Mouse (Mus musculus) heart, embryonic 16.5 days (tissue): ENCODE measurements at regions not wholly inside any gene's neighbourhood (a gene's known extent, or its start where the extent isn't known, plus 50 kb on each side); places are given as distances from the start of the nearest gene placed in this dataset.

Experiments used
- ATAC-seq: fragments of 200-750 bp; cut with Nextera tagmentation; replicated peaks from 2 replicates; pipeline ENCODE4 v1.8.0; 2017; ENCODE audit warnings: moderate number of reproducible peaks; ENCODE audit not compliant: insufficient read depth, low FRiP score; ENCODE audit errors: extremely low read depth
- H3K27ac ChIP-seq: fragments of 300-500 bp; sonication (generic); 2 replicates; pipeline ENCODE4 v1.5.1; 2014; ENCODE audit warnings: mild to moderate bottlenecking, low read length, control low read depth, moderate library complexity
- H3K27me3 ChIP-seq: fragments of 300-500 bp; sonication (generic); 2 replicates; pipeline ENCODE4 v1.6.1; 2014; ENCODE audit warnings: low read length, mixed read lengths; ENCODE audit not compliant: control insufficient read depth, insufficient read depth
- H3K36me3 ChIP-seq: fragments of 300-500 bp; sonication (generic); 2 replicates; pipeline ENCODE4 v1.6.1; 2014; ENCODE audit not compliant: control insufficient read depth, insufficient read depth
- H3K4me1 ChIP-seq: fragments of 300-500 bp; sonication (generic); 2 replicates; pipeline ENCODE4 v1.6.1; 2014; ENCODE audit warnings: low read length, mixed read lengths; ENCODE audit not compliant: control insufficient read depth, insufficient read depth
- H3K4me2 ChIP-seq: fragments of 300-500 bp; sonication (generic); 2 replicates; pipeline ENCODE4 v1.6.1; 2014; ENCODE audit warnings: low read depth, mild to moderate bottlenecking, control low read depth, low read length
- H3K4me3 ChIP-seq: fragments of 300-500 bp; sonication (generic); 2 replicates; pipeline ENCODE4 v1.5.1; 2014; ENCODE audit warnings: mild to moderate bottlenecking, control low read depth, low read length
- H3K9ac ChIP-seq: fragments of 300-500 bp; sonication (generic); 2 replicates; pipeline ENCODE4 v1.6.1; 2014; ENCODE audit warnings: low read length, control low read depth
- H3K9me3 ChIP-seq: fragments of 300-500 bp; sonication (generic); replicated peaks from 2 replicates; pipeline ENCODE4 v1.6.1; 2016; ENCODE audit warnings: low read length; ENCODE audit not compliant: control insufficient read depth
- WGBS: fragments of 180-500 bp; shearing (Covaris S2); extraction: QIAGEN DNeasy Blood & Tissue Kit; methylation state at CpG from one replicate; pipeline ENCODE4 v1.1.7; 2014; 5-methylcytosine and 5-hydroxymethylcytosine counted together

- 89% methylated on average over 3 of the region's 3 CpGs for WGBS
- ATAC-seq, result no peak
- H3K27me3 ChIP-seq, result no peaks in the 10 kb centered on the region
- H3K4me2 ChIP-seq, result no peak overlapping the region
- H3K36me3 ChIP-seq, result no peaks in the 10 kb centered on the region
- H3K9ac ChIP-seq, result no peak overlapping the region
- no peaks in the 10 kb centered on the region for H3K4me1 ChIP-seq
- no peak overlapping the region for H3K4me3 ChIP-seq
- H3K27ac ChIP-seq, result no peak overlapping the region
- H3K9me3 ChIP-seq, result no peaks in the 10 kb centered on the region
These were observed 174.6 kb downstream of the Nrip1 start for GRCm38 (mm10) chr16:76199006-76199405.

GRCm38 (mm10) chr16:76194291-76194690 is 172.2 kb upstream of the Samsn1 start:
- Histone ChIP-seq H3K27me3 (no peaks in the 10 kb centered on the region), H3K4me1 (no peaks in the 10 kb centered on the region), H3K4me3 (no peak overlapping the region), H3K9me3 (no peaks in the 10 kb centered on the region; the same call in 1 of the 2 replicates), H3K36me3 (no peaks in the 10 kb centered on the region), H3K27ac (no peak overlapping the region), H3K9ac (no peak overlapping the region), H3K4me2 (no peak overlapping the region)
- 65% methylated on average over 2 of the region's 2 CpGs for WGBS
- ATAC-seq, result no peak

- Histone ChIP-seq H3K4me3 (no peak overlapping the region), H3K9ac (no peak overlapping the region), H3K27ac (no peak overlapping the region), H3K4me2 (no peak overlapping the region), H3K27me3 (no peaks in the 10 kb centered on the region), H3K9me3 (no peaks in the 10 kb centered on the region; the same call in 1 of the 2 replicates), H3K36me3 (no peaks in the 10 kb centered on the region), H3K4me1 (no peaks in the 10 kb centered on the region)
- 89% methylated on average over 10 of the region's 10 CpGs for WGBS
- ATAC-seq, result no peak
These were observed 169.1 kb upstream of the Samsn1 start for GRCm38 (mm10) chr16:76191135-76191534.

GRCm38 (mm10) chr16:76183556-76183955 is 161.5 kb upstream of the Samsn1 start:
- H3K27ac ChIP-seq, result no peak overlapping the region
- no peak overlapping the region for H3K4me2 ChIP-seq
- ATAC-seq, result no peak
- no peak overlapping the region for H3K4me3 ChIP-seq
- no peaks in the 10 kb centered on the region for H3K27me3 ChIP-seq
- H3K36me3 ChIP-seq, result no peaks in the 10 kb centered on the region
- no peak overlapping the region for H3K9ac ChIP-seq
- H3K4me1 ChIP-seq, result no peaks in the 10 kb centered on the region
- WGBS, result 79% methylated on average over 2 of the region's 2 CpGs
- no peaks in the 10 kb centered on the region for H3K9me3 ChIP-seq

- no peaks in the 10 kb centered on the region for H3K4me1 ChIP-seq
- no peak overlapping the region for H3K4me3 ChIP-seq
- no peaks in the 10 kb centered on the region for H3K27me3 ChIP-seq
- ATAC-seq, result no peak
- no peak overlapping the region for H3K9ac ChIP-seq
- no peaks in the 10 kb centered on the region for H3K9me3 ChIP-seq
- no peak overlapping the region for H3K27ac ChIP-seq
- H3K4me2 ChIP-seq, result no peak overlapping the region
- 30% methylated on average over 3 of the region's 3 CpGs for WGBS
- H3K36me3 ChIP-seq, result no peaks in the 10 kb centered on the region
These were observed 161.0 kb upstream of the Samsn1 start for GRCm38 (mm10) chr16:76183105-76183504.

- ATAC-seq, result no peak
- Histone ChIP-seq H3K4me2 (no peak overlapping the region), H3K4me1 (no peaks in the 10 kb centered on the region), H3K9ac (no peak overlapping the region), H3K27ac (no peak overlapping the region), H3K4me3 (no peak overlapping the region), H3K27me3 (no peaks in the 10 kb centered on the region), H3K36me3 (no peaks in the 10 kb centered on the region), H3K9me3 (no peaks in the 10 kb centered on the region)
- WGBS, result 82% methylated on average over 3 of the region's 3 CpGs
These were observed 159.5 kb upstream of the Samsn1 start for GRCm38 (mm10) chr16:76181596-76181995.

- Histone ChIP-seq H3K4me1 (no peaks in the 10 kb centered on the region), H3K4me2 (no peak overlapping the region), H3K36me3 (no peaks in the 10 kb centered on the region), H3K9ac (no peak overlapping the region), H3K9me3 (no peaks in the 10 kb centered on the region), H3K4me3 (no peak overlapping the region), H3K27me3 (no peaks in the 10 kb centered on the region), H3K27ac (no peak overlapping the region)
- WGBS, result 63% methylated on average over 2 of the region's 2 CpGs
- ATAC-seq, result no peak
These were observed 145.6 kb upstream of the Samsn1 start for GRCm38 (mm10) chr16:76167651-76168050.

GRCm38 (mm10) chr16:76160879-76161278 is 138.8 kb upstream of the Samsn1 start:
- no peaks in the 10 kb centered on the region for H3K4me1 ChIP-seq
- no peak overlapping the region for H3K4me2 ChIP-seq
- H3K36me3 ChIP-seq, result no peaks in the 10 kb centered on the region
- H3K27ac ChIP-seq, result no peak overlapping the region
- WGBS, result 83% methylated on average over 5 of the region's 5 CpGs
- H3K4me3 ChIP-seq, result no peak overlapping the region
- no peaks in the 10 kb centered on the region for H3K27me3 ChIP-seq
- no peak for ATAC-seq
- H3K9ac ChIP-seq, result no peak overlapping the region
- H3K9me3 ChIP-seq, result no peaks in the 10 kb centered on the region

- no peak for ATAC-seq
- H3K9ac ChIP-seq, result no peak overlapping the region
- no peaks in the 10 kb centered on the region for H3K27me3 ChIP-seq
- no peaks in the 10 kb centered on the region for H3K4me1 ChIP-seq
- no peaks in the 10 kb centered on the region for H3K9me3 ChIP-seq
- H3K27ac ChIP-seq, result no peak overlapping the region
- no peak overlapping the region for H3K4me2 ChIP-seq
- H3K36me3 ChIP-seq, result no peaks in the 10 kb centered on the region
- no peak overlapping the region for H3K4me3 ChIP-seq
- WGBS, result 95% methylated on average over 7 of the region's 7 CpGs
These were observed 136.5 kb upstream of the Samsn1 start for GRCm38 (mm10) chr16:76158585-76158984.
